Mouse (Mus musculus): Measurements from ENCODE around the gene Kmt2e. TPM values are rescaled to one million over a fixed set of nuclear protein-coding genes. Genes with fewer than 3 reads are reported as not detected.
A peak's percentile ranks its signal among the peaks of the same experiment; 100 is the strongest.

Gene Kmt2e
- polyA plus RNA-seq, 1 experiment, result 19.8 TPM

DNA sequence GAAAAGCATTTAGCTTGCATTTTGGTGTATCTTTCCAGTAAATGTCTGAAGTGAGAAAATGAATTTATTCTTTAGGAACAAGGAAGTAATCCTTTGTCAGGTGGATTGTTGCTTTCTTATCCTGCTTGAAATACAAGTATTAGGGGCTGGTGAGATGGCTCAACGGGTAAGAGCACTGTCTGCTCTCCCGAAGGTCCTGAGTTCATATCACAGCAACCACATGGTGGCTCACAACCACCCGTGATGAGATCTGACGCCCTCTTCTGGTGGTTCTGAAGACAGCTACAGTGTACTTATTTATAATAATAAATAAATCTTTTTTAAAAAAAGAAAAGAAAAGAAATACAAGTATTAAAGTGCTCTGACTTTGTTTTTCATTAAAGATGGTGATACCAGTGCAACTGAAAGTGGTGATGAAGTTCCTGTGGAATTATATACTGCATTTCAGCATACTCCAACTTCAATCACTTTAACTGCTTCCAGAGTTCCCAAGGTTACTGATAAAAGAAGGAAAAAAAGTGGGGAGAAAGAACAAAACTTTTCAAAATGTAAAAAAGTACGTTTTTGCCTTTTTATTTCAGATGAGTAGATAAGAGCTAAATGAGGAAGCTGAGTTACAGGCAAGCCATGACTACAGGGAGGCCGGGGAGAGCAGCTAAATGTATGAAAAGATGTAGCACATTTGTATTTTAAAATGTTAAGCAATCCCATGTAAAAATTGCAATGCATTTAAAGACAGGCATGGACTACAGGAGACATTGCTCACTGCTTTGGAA is 39.0 kb downstream of the Kmt2e start:
- Histone ChIP-seq H3K27ac (ENCODE audit: insufficient read depth, low read depth, low read length) (no peak overlapping the region), H3K36me3 (ENCODE audit: control insufficient read depth, insufficient read depth, low read length) (peaks cover 13% of the 10 kb centered on the region), H3K27me3 (replicated peaks; ENCODE audit: control insufficient read depth, insufficient read depth, low read length) (no peaks in the 10 kb centered on the region), H3K4me1 (ENCODE audit: control insufficient read depth, insufficient read depth, low read length) (no peaks in the 10 kb centered on the region), H3K4me3 (ENCODE audit: insufficient read depth, low read depth, low read length) (no peak overlapping the region)
- DNase-seq, result no peak
- TF ChIP-seq POLR2A (IDR thresholded peaks at IDR 0.05; ENCODE audit: low read depth, low read length) (no peak), CTCF (conservative IDR thresholded peaks at IDR 0.05; ENCODE audit: insufficient read depth, insufficient read length, low read depth, low read length) (peak; percentile 36; the same call in 1 of the 2 replicates)
- 66% methylated on average over 6 of the region's 6 CpGs for WGBS

DNA sequence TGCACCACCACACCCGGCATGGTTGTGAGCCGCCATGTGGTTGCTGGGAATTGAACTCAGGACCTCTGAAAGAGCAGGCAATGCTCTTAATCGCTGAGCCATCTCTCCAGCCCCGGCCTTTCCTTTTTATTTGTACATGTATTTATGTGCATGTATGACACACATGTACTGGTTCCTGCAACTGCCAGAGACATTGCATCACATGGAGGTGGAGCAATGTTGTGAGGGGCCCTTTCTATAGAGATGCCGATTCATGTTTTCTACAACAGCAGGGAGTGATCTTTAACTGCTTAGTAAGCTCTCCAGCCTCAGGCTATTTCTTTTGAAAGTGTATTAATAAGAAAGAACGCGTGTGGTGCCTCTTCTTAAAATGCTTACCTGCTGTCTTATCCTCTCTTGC is 49.6 kb downstream of the Kmt2e start:
- Histone ChIP-seq H3K27ac (ENCODE audit: insufficient read depth, low read depth, low read length) (no peak overlapping the region), H3K4me1 (ENCODE audit: control insufficient read depth, insufficient read depth, low read length) (no peaks in the 10 kb centered on the region), H3K36me3 (ENCODE audit: control insufficient read depth, insufficient read depth, low read length) (peaks cover 25% of the 10 kb centered on the region), H3K4me3 (ENCODE audit: insufficient read depth, low read depth, low read length) (no peak overlapping the region), H3K27me3 (replicated peaks; ENCODE audit: control insufficient read depth, insufficient read depth, low read length) (no peaks in the 10 kb centered on the region)
- TF ChIP-seq POLR2A (IDR thresholded peaks at IDR 0.05; ENCODE audit: low read depth, low read length) (no peak), CTCF (conservative IDR thresholded peaks at IDR 0.05; ENCODE audit: insufficient read depth, insufficient read length, low read depth, low read length) (no peak)
- WGBS, result 84% methylated on average over 7 of the region's 7 CpGs
- no peak for DNase-seq

DNA sequence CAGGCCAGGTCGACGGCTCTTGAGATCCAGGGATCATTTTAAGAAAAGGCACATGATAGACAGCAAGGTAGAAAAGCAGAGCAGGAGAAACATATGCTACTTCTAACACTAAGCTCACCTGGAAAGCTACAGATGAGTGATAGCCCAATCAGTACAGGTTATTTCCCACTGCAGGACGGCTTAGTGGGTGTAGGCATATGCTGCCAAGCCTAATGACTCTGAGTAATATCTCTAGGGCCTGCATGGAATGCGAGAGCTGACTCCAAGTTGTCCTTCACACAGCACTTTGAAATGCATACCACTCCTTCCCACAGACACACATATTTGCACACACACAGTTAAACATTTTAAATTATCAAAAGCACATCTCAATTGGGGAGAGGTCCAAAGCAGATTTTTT is 55.0 kb downstream of the Kmt2e start:
- Histone ChIP-seq H3K27me3 (replicated peaks; ENCODE audit: control insufficient read depth, insufficient read depth, low read length) (no peaks in the 10 kb centered on the region), H3K4me3 (ENCODE audit: insufficient read depth, low read depth, low read length) (no peak overlapping the region), H3K36me3 (ENCODE audit: control insufficient read depth, insufficient read depth, low read length) (peaks cover 21% of the 10 kb centered on the region), H3K4me1 (ENCODE audit: control insufficient read depth, insufficient read depth, low read length) (no peaks in the 10 kb centered on the region), H3K27ac (ENCODE audit: insufficient read depth, low read depth, low read length) (no peak overlapping the region)
- no peak for DNase-seq
- TF ChIP-seq CTCF (conservative IDR thresholded peaks at IDR 0.05; ENCODE audit: insufficient read depth, insufficient read length, low read depth, low read length), result no peak
- no peak for TF ChIP-seq POLR2A (IDR thresholded peaks at IDR 0.05; ENCODE audit: low read depth, low read length)
- WGBS, result 69% methylated on average over 4 of the region's 4 CpGs

DNA sequence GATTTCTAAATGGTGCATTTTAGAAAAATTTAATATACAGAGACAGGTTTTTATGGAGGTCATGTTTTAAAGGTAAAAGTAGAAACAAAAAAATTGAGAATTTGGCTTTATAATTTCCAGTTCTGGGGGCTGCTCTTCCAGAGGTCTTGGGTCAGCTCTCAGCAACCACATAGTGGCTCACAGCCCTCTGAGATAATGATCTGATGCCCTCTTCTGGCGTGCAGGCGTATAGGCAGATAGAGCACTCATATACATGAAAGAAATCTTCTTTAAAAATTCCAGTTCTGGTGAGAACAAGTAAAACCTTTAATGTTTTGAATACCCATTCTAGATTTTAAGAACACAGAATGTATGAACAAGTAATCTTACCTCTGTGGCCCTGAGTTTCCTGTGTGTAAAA is 56.6 kb downstream of the Kmt2e start:
- Histone ChIP-seq H3K36me3 (ENCODE audit: control insufficient read depth, insufficient read depth, low read length) (peaks cover 21% of the 10 kb centered on the region), H3K27ac (ENCODE audit: insufficient read depth, low read depth, low read length) (no peak overlapping the region), H3K27me3 (replicated peaks; ENCODE audit: control insufficient read depth, insufficient read depth, low read length) (no peaks in the 10 kb centered on the region), H3K4me1 (ENCODE audit: control insufficient read depth, insufficient read depth, low read length) (no peaks in the 10 kb centered on the region), H3K4me3 (ENCODE audit: insufficient read depth, low read depth, low read length) (no peak overlapping the region)
- no peak for DNase-seq
- TF ChIP-seq POLR2A (IDR thresholded peaks at IDR 0.05; ENCODE audit: low read depth, low read length) (no peak), CTCF (conservative IDR thresholded peaks at IDR 0.05; ENCODE audit: insufficient read depth, insufficient read length, low read depth, low read length) (peak; percentile 56)
- WGBS, result 40% methylated on average over 2 of the region's 2 CpGs

DNA sequence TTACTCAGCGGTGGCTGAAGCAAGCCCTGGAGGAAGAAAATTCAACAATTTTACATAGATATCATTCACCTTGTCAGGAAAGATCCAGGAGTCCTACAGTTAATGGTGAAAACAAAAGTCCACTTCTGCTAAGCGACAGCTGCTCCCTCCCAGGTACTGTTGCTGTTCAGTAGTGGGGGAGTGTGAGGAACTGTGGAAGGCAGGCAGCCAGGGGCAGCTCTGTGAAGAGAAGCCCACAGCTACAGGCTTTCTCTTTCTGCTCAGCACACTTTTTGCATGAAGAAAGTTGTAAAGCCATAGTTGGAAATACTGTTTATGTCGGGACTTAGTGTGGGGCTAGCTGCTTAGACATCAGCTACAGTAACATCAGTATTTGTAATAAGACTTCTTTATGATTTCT is 62.2 kb downstream of the Kmt2e start:
- Histone ChIP-seq H3K27me3 (replicated peaks; ENCODE audit: control insufficient read depth, insufficient read depth, low read length) (no peaks in the 10 kb centered on the region), H3K4me1 (ENCODE audit: control insufficient read depth, insufficient read depth, low read length) (no peaks in the 10 kb centered on the region), H3K27ac (ENCODE audit: insufficient read depth, low read depth, low read length) (no peak overlapping the region), H3K4me3 (ENCODE audit: insufficient read depth, low read depth, low read length) (no peak overlapping the region), H3K36me3 (ENCODE audit: control insufficient read depth, insufficient read depth, low read length) (peaks cover 35% of the 10 kb centered on the region)
- DNase-seq, result no peak
- WGBS, result 79% methylated on average over 3 of the region's 3 CpGs
- no peak for TF ChIP-seq POLR2A (IDR thresholded peaks at IDR 0.05; ENCODE audit: low read depth, low read length)
- TF ChIP-seq CTCF (conservative IDR thresholded peaks at IDR 0.05; ENCODE audit: insufficient read depth, insufficient read length, low read depth, low read length), result no peak

DNA sequence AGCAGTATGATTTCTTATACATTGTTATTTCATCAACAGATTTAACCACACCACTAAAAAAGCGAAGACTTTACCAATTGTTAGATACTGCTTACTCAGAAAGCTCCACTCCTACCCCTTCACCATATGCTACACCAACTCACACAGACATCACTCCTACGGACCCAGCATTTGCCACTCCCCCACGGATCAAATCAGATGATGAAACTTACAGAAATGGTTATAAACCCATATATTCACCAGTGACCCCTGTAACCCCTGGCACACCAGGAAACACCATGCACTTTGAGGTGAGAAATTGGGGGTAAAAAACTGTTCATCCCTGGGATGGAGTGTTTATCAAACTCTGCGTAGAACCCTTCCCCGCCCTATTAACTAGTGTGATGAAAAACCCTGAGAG is 62.7 kb downstream of the Kmt2e start:
- peaks cover 34% of the 10 kb centered on the region for H3K36me3 ChIP-seq (ENCODE audit: control insufficient read depth, insufficient read depth, low read length)
- H3K27me3 ChIP-seq (replicated peaks; ENCODE audit: control insufficient read depth, insufficient read depth, low read length), result no peaks in the 10 kb centered on the region
- TF ChIP-seq CTCF (conservative IDR thresholded peaks at IDR 0.05; ENCODE audit: insufficient read depth, insufficient read length, low read depth, low read length), result no peak
- no peak for TF ChIP-seq POLR2A (IDR thresholded peaks at IDR 0.05; ENCODE audit: low read depth, low read length)
- H3K4me1 ChIP-seq (ENCODE audit: control insufficient read depth, insufficient read depth, low read length), result no peaks in the 10 kb centered on the region
- no peak overlapping the region for H3K4me3 ChIP-seq (ENCODE audit: insufficient read depth, low read depth, low read length)
- 88% methylated on average over 5 of the region's 5 CpGs for WGBS
- no peak for DNase-seq
- no peak overlapping the region for H3K27ac ChIP-seq (ENCODE audit: insufficient read depth, low read depth, low read length)

DNA sequence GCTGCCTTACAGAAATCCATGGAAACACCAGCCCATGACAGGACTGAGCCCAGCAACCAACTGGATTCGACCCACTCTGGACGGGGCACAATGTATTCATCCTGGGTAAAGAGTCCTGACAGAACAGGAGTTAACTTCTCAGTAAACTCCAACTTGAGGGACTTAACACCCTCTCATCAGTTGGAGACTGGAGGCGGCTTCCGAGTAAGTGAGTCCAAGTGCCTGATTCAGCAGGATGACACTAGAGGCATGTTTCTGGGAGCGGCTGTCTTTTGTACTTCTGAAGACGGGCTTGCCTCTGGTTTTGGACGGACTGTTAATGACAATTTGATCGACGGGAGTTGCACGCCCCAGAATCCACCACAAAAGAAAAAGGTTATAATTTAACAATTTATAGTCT is 63.7 kb downstream of the Kmt2e start:
- H3K36me3 ChIP-seq (ENCODE audit: control insufficient read depth, insufficient read depth, low read length), result peaks cover 34% of the 10 kb centered on the region
- TF ChIP-seq POLR2A (IDR thresholded peaks at IDR 0.05; ENCODE audit: low read depth, low read length) (no peak), CTCF (conservative IDR thresholded peaks at IDR 0.05; ENCODE audit: insufficient read depth, insufficient read length, low read depth, low read length) (no peak)
- no peak overlapping the region for H3K27ac ChIP-seq (ENCODE audit: insufficient read depth, low read depth, low read length)
- WGBS, result 85% methylated on average over 10 of the region's 10 CpGs
- H3K4me1 ChIP-seq (ENCODE audit: control insufficient read depth, insufficient read depth, low read length), result no peaks in the 10 kb centered on the region
- H3K27me3 ChIP-seq (replicated peaks; ENCODE audit: control insufficient read depth, insufficient read depth, low read length), result no peaks in the 10 kb centered on the region
- no peak overlapping the region for H3K4me3 ChIP-seq (ENCODE audit: insufficient read depth, low read depth, low read length)
- DNase-seq, result no peak
